Mouse (Mus musculus) testis, postnatal 10 days (tissue): ENCODE data around the gene Disp1.
A peak's percentile ranks its signal among the peaks of the same experiment; 100 is the strongest.

ENCODE experiments used
- DNase-seq: peaks from one replicate; pipeline ENCODE4 v3.0.0; 2021; ENCODE audit warnings: low spot score

Disp1 gene

GRCm38 (mm10) chr1:183127246-183127645 is 94.1 kb downstream of the Disp1 start:
- no peak for DNase-seq

GRCm38 (mm10) chr1:183123725-183124124 is 97.6 kb downstream of the Disp1 start:
- no peak for DNase-seq

GRCm38 (mm10) chr1:183120341-183120923 is 100.9 kb downstream of the Disp1 start:
- DNase-seq: no peak

- no peak for DNase-seq
Measured at GRCm38 (mm10) chr1:183117827-183118825, 103.2 kb downstream of the Disp1 start.

GRCm38 (mm10) chr1:183116946-183117826 is 104.1 kb downstream of the Disp1 start:
- no peak for DNase-seq

GRCm38 (mm10) chr1:183116441-183116840 is 104.9 kb downstream of the Disp1 start:
- DNase-seq: no peak

GRCm38 (mm10) chr1:183115076-183115475 is 106.2 kb downstream of the Disp1 start:
- DNase-seq: no peak

- no peak for DNase-seq
Measured at GRCm38 (mm10) chr1:183114554-183114953, 106.8 kb downstream of the Disp1 start.

- DNase-seq: no peak
Measured at GRCm38 (mm10) chr1:183113546-183113945, 107.8 kb downstream of the Disp1 start.

GRCm38 (mm10) chr1:183107476-183107875 is 113.8 kb downstream of the Disp1 start:
- DNase-seq: no peak

GRCm38 (mm10) chr1:183104696-183105095 is 116.6 kb downstream of the Disp1 start:
- no peak for DNase-seq

GRCm38 (mm10) chr1:183102775-183103174 is 118.5 kb downstream of the Disp1 start:
- DNase-seq: no peak

- no peak for DNase-seq
Measured at GRCm38 (mm10) chr1:183102153-183102552, 119.2 kb downstream of the Disp1 start.

- DNase-seq: no peak
Measured at GRCm38 (mm10) chr1:183101371-183101770, 120.0 kb downstream of the Disp1 start.

GRCm38 (mm10) chr1:183100245-183100644 is 121.1 kb downstream of the Disp1 start:
- no peak for DNase-seq

- DNase-seq: no peak
Measured at GRCm38 (mm10) chr1:183099686-183100085, 121.6 kb downstream of the Disp1 start.

- peak; percentile 52 for DNase-seq
Measured at GRCm38 (mm10) chr1:183097606-183098005, 123.7 kb downstream of the Disp1 start.

GRCm38 (mm10) chr1:183095454-183096088 is 125.8 kb downstream of the Disp1 start:
- DNase-seq: peak; percentile 35

GRCm38 (mm10) chr1:183092296-183092695 is 129.0 kb downstream of the Disp1 start:
- DNase-seq: peak; percentile 22

- DNase-seq: peak; percentile 30
Measured at GRCm38 (mm10) chr1:183091203-183091602, 130.1 kb downstream of the Disp1 start.

- DNase-seq: peak; percentile 37
Measured at GRCm38 (mm10) chr1:183088661-183089060, 132.7 kb downstream of the Disp1 start.

GRCm38 (mm10) chr1:183086843-183087242 is 134.5 kb downstream of the Disp1 start:
- peak; percentile 32 for DNase-seq
